Mouse (Mus musculus): ENCODE data around the gene Plxna4. TPM values are rescaled to one million over a fixed set of nuclear protein-coding genes. Genes with fewer than 3 reads are reported as not detected.

Plxna4 gene
- total and polyA plus RNA-seq, 2 experiments from 2014 or later: 10.1 to 43.4 TPM

- Histone ChIP-seq H3K4me2 (ENCODE audit: low read depth, low read length) (no peak overlapping the region), H3K4me1 (ENCODE audit: insufficient read depth, low read length) (no peaks in the 10 kb centered on the region), H3K36me3 (ENCODE audit: insufficient read depth, low read length) (no peaks in the 10 kb centered on the region), H3K4me3 (ENCODE audit: low read length) (no peak overlapping the region), H3K9ac (replicated peaks; ENCODE audit: low read length) (no peak overlapping the region), H3K27me3 (ENCODE audit: insufficient read depth, low read length) (no peaks in the 10 kb centered on the region), H3K9me3 (ENCODE audit: low read length) (no peaks in the 10 kb centered on the region), H3K27ac (no peak overlapping the region)
- 62% methylated on average over 2 of the region's 2 CpGs for WGBS
- DNase-seq (ENCODE audit: low spot score): no peak
- no peak for TF ChIP-seq CTCF (IDR thresholded peaks at IDR 0.05; ENCODE audit: low read depth)
- no peak for ATAC-seq
Measured at GRCm38 (mm10) chr6:32601306-32601705, 13.3 kb upstream of the Plxna4 start.

- DNase-seq (ENCODE audit: low spot score): no peak
- no peak for ATAC-seq
- no peaks in the 10 kb centered on the region for H3K36me3 ChIP-seq (ENCODE audit: insufficient read depth, low read length)
- H3K27me3 ChIP-seq (ENCODE audit: insufficient read depth, low read length): no peaks in the 10 kb centered on the region
- no peaks in the 10 kb centered on the region for H3K9me3 ChIP-seq (ENCODE audit: low read length)
- 44% methylated on average over 3 of the region's 3 CpGs for WGBS
- H3K9ac ChIP-seq (replicated peaks; ENCODE audit: low read length): no peak overlapping the region
- no peaks in the 10 kb centered on the region for H3K4me1 ChIP-seq (ENCODE audit: insufficient read depth, low read length)
- no peak overlapping the region for H3K4me3 ChIP-seq (ENCODE audit: low read length)
- TF ChIP-seq CTCF (IDR thresholded peaks at IDR 0.05; ENCODE audit: low read depth): no peak
- H3K4me2 ChIP-seq (ENCODE audit: low read depth, low read length): no peak overlapping the region
- no peak overlapping the region for H3K27ac ChIP-seq
Measured at GRCm38 (mm10) chr6:32595591-32595990, 7.6 kb upstream of the Plxna4 start.

GRCm38 (mm10) chr6:32590979-32591758, 3.2 kb upstream of the Plxna4 start:
- H3K27me3 ChIP-seq (ENCODE audit: insufficient read depth, low read length): no peaks in the 10 kb centered on the region
- no peak overlapping the region for H3K4me3 ChIP-seq (ENCODE audit: low read length)
- 30% methylated on average over 13 of the region's 13 CpGs for WGBS

GRCm38 (mm10) chr6:32589632-32590031, 1.6 kb upstream of the Plxna4 start:
- Histone ChIP-seq H3K27ac (no peak overlapping the region), H3K4me1 (ENCODE audit: insufficient read depth, low read length) (no peaks in the 10 kb centered on the region), H3K36me3 (ENCODE audit: insufficient read depth, low read length) (no peaks in the 10 kb centered on the region), H3K4me3 (ENCODE audit: low read length) (no peak overlapping the region), H3K9me3 (ENCODE audit: low read length) (no peaks in the 10 kb centered on the region), H3K27me3 (ENCODE audit: insufficient read depth, low read length) (no peaks in the 10 kb centered on the region), H3K9ac (replicated peaks; ENCODE audit: low read length) (no peak overlapping the region), H3K4me2 (ENCODE audit: low read depth, low read length) (no peak overlapping the region)
- ATAC-seq (no peak), DNase-seq (ENCODE audit: low spot score) (no peak)
- no peak for TF ChIP-seq CTCF (IDR thresholded peaks at IDR 0.05; ENCODE audit: low read depth)
- 61% methylated on average over 4 of the region's 4 CpGs for WGBS

More at GRCm38 (mm10) chr6:32590979-32591758, 3.2 kb upstream of the Plxna4 start:
- H3K9ac ChIP-seq (replicated peaks; ENCODE audit: low read length): no peak overlapping the region
- no peak overlapping the region for H3K27ac ChIP-seq
- ATAC-seq (peak; percentile 18; the same call in 1 of the 2 replicates), DNase-seq (ENCODE audit: low spot score) (peak; percentile 90)
- no peaks in the 10 kb centered on the region for H3K9me3 ChIP-seq (ENCODE audit: low read length)
- H3K4me2 ChIP-seq (ENCODE audit: low read depth, low read length): no peak overlapping the region
- no peaks in the 10 kb centered on the region for H3K36me3 ChIP-seq (ENCODE audit: insufficient read depth, low read length)
- no peaks in the 10 kb centered on the region for H3K4me1 ChIP-seq (ENCODE audit: insufficient read depth, low read length)
- TF ChIP-seq CTCF (IDR thresholded peaks at IDR 0.05; ENCODE audit: low read depth): peak; percentile 89

GRCm38 (mm10) chr6:32587136-32588009, 619 bp downstream of the Plxna4 start:
- Histone ChIP-seq H3K9me3 (ENCODE audit: low read length) (no peaks in the 10 kb centered on the region), H3K4me2 (ENCODE audit: low read depth, low read length) (peak overlapping the region; percentile 92), H3K27ac (peak overlapping the region; percentile 88), H3K36me3 (ENCODE audit: insufficient read depth, low read length) (no peaks in the 10 kb centered on the region), H3K4me3 (ENCODE audit: low read length) (peak overlapping the region; percentile 76), H3K9ac (replicated peaks; ENCODE audit: low read length) (peak overlapping the region; percentile 87), H3K4me1 (ENCODE audit: insufficient read depth, low read length) (0 out of 2 replicates have a peak, but pooled peaks cover 2% of the 10 kb centered on the region), H3K27me3 (ENCODE audit: insufficient read depth, low read length) (no peaks in the 10 kb centered on the region)
- ATAC-seq: peak; percentile 61
- under 1% methylated on average over 78 of the region's 82 CpGs for WGBS
- peak; percentile 71 for DNase-seq (ENCODE audit: low spot score)
- TF ChIP-seq CTCF (IDR thresholded peaks at IDR 0.05; ENCODE audit: low read depth): no peak

GRCm38 (mm10) chr6:32586821-32587135, 1.2 kb downstream of the Plxna4 start:
- H3K9ac ChIP-seq (replicated peaks; ENCODE audit: low read length): peak overlapping the region; percentile 87
- H3K36me3 ChIP-seq (ENCODE audit: insufficient read depth, low read length): no peaks in the 10 kb centered on the region
- TF ChIP-seq CTCF (IDR thresholded peaks at IDR 0.05; ENCODE audit: low read depth): no peak
- H3K27me3 ChIP-seq (ENCODE audit: insufficient read depth, low read length): no peaks in the 10 kb centered on the region
- H3K4me2 ChIP-seq (ENCODE audit: low read depth, low read length): peak overlapping the region; percentile 92
- H3K4me1 ChIP-seq (ENCODE audit: insufficient read depth, low read length): 0 out of 2 replicates have a peak, but pooled peaks cover 4% of the 10 kb centered on the region
- peak overlapping the region; percentile 88 for H3K27ac ChIP-seq
- DNase-seq (ENCODE audit: low spot score) (no peak), ATAC-seq (no peak)
- no peaks in the 10 kb centered on the region for H3K9me3 ChIP-seq (ENCODE audit: low read length)
- peak overlapping the region; percentile 76 for H3K4me3 ChIP-seq (ENCODE audit: low read length)
- WGBS: 3% methylated on average over 13 of the region's 13 CpGs
